Mouse (Mus musculus) embryonic facial prominence, embryonic 12.5 days (tissue): ENCODE measurements at regions not wholly inside any gene's neighbourhood (a gene's known extent, or its start where the extent isn't known, plus 50 kb on each side); places are given as distances from the start of the nearest gene placed in this dataset.

ENCODE experiments used
- ATAC-seq: fragments of 200-750 bp; cut with Nextera tagmentation; 2 replicates; pipeline ENCODE4 v1.8.0; 2017; ENCODE audit not compliant: insufficient number of reproducible peaks, insufficient read depth, low FRiP score, low TSS enrichment
- H3K27ac ChIP-seq: fragments of 300-500 bp; sonication (generic); 2 replicates; pipeline ENCODE4 v1.5.1; 2016; ENCODE audit warnings: mild to moderate bottlenecking
- H3K27me3 ChIP-seq: fragments of 300-500 bp; sonication (generic); 2 replicates; pipeline ENCODE4 v1.6.1; 2016; ENCODE audit warnings: mild to moderate bottlenecking, moderate library complexity
- H3K36me3 ChIP-seq: fragments of 300-500 bp; sonication (generic); 2 replicates; pipeline ENCODE4 v1.6.1; 2016; ENCODE audit warnings: mild to moderate bottlenecking
- H3K4me1 ChIP-seq: fragments of 300-500 bp; sonication (generic); 2 replicates; pipeline ENCODE4 v1.6.1; 2016
- H3K4me2 ChIP-seq: fragments of 300-500 bp; sonication (generic); replicated peaks from 2 replicates; pipeline ENCODE4 v1.6.1; 2016; ENCODE audit warnings: mild to moderate bottlenecking, moderate library complexity
- H3K4me3 ChIP-seq: fragments of 300-500 bp; sonication (generic); 2 replicates; pipeline ENCODE4 v1.5.1; 2016; ENCODE audit warnings: mild to moderate bottlenecking
- H3K9ac ChIP-seq: fragments of 300-500 bp; sonication (generic); 2 replicates; pipeline ENCODE4 v1.6.1; 2016; ENCODE audit warnings: mild to moderate bottlenecking, moderate library complexity
- H3K9me3 ChIP-seq: fragments of 300-500 bp; sonication (generic); 2 replicates; pipeline ENCODE4 v1.6.1; 2016; ENCODE audit warnings: mild to moderate bottlenecking, moderate library complexity
- WGBS: fragments of 180-500 bp; shearing (Covaris S2); methylation state at CpG from one replicate; pipeline ENCODE4 v1.1.7; 2016; 5-methylcytosine and 5-hydroxymethylcytosine counted together

DNA sequence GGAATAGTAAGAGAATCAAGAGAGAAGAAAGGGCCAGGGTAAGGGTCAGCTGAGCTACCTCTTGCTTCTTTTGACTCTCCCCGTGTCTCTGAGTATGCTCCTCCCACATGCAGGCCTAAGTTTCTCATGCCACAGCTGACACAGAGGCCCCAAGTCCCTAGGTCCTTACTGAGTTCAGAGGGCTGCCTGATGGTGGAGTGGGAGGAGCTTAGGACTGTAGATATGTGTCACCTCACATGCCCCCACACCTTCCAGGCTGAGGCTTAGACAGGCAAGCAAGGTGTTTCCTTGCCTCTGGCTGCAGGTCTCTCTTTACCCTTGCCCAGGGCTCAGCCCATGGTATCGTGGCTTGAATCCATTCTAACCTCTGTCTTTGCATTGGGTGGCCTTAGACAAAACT is 131.8 kb upstream of the Ccnd1 start:
- H3K9me3 ChIP-seq: no peaks in the 10 kb centered on the region
- no peaks in the 10 kb centered on the region for H3K4me1 ChIP-seq
- H3K27ac ChIP-seq: no peak overlapping the region
- no peak overlapping the region for H3K9ac ChIP-seq
- H3K27me3 ChIP-seq: no peaks in the 10 kb centered on the region
- no peak overlapping the region for H3K4me3 ChIP-seq
- no peak overlapping the region for H3K4me2 ChIP-seq
- no peak for ATAC-seq
- 80% methylated on average over 2 of the region's 2 CpGs for WGBS
- no peaks in the 10 kb centered on the region for H3K36me3 ChIP-seq

DNA sequence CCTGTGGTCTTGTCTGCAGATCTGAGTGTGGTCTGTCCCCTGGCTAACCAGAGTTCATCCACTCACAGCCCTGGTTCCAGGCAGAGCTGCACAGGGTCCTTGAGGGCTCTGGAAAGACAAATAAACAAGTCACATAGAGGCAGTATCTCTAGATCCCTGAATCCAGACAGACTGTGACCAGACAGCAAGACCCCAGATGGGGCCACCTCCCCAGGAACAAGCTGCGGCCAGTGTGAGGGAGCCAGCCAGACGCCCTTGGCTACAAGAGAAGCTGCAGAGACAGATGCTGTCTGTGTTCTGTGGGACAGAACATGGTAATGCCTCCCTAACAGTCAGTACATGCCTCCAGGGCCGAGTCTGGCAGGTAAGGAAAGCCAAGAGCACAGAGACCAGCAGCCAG is 127.6 kb upstream of the Ccnd1 start:
- Histone ChIP-seq H3K36me3 (no peaks in the 10 kb centered on the region), H3K4me1 (no peaks in the 10 kb centered on the region), H3K9ac (no peak overlapping the region), H3K27me3 (no peaks in the 10 kb centered on the region), H3K4me3 (no peak overlapping the region), H3K4me2 (no peak overlapping the region), H3K27ac (no peak overlapping the region), H3K9me3 (no peaks in the 10 kb centered on the region)
- no peak for ATAC-seq
- 52% methylated on average over 3 of the region's 3 CpGs for WGBS

DNA sequence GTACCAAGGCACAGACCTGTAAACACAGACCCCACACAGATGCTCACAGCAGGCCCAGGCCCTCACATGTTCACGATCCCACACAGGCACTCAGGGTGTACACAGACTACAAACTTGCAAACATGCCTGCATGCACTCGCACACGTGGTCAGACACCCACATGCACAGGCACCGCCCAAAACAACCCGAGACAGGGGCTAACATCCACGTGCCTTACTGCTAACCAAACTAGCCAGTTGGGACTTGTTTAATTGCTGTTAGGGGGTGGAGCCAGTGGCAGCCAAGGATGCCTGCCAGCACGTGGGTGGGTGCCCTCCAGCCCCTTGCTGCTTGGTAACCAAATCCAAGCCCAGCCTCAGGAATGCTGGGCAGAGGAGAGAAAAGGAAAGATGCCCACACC is 116.6 kb upstream of the Ccnd1 start:
- no peaks in the 10 kb centered on the region for H3K36me3 ChIP-seq
- no peak overlapping the region for H3K27ac ChIP-seq
- 47% methylated on average over 7 of the region's 7 CpGs for WGBS
- no peaks in the 10 kb centered on the region for H3K9me3 ChIP-seq
- ATAC-seq: peak; percentile 52; the same call in 1 of the 2 replicates
- no peak overlapping the region for H3K4me3 ChIP-seq
- H3K27me3 ChIP-seq: no peaks in the 10 kb centered on the region
- H3K9ac ChIP-seq: no peak overlapping the region
- no peak overlapping the region for H3K4me2 ChIP-seq
- H3K4me1 ChIP-seq: no peaks in the 10 kb centered on the region

GRCm38 (mm10) chr7:145051616-145052015 is 111.9 kb upstream of the Ccnd1 start:
- Histone ChIP-seq H3K27me3 (no peaks in the 10 kb centered on the region), H3K9ac (no peak overlapping the region), H3K4me1 (peaks cover 6% of the 10 kb centered on the region; the same call in 1 of the 2 replicates), H3K4me3 (no peak overlapping the region), H3K36me3 (no peaks in the 10 kb centered on the region), H3K9me3 (no peaks in the 10 kb centered on the region), H3K27ac (no peak overlapping the region), H3K4me2 (no peak overlapping the region)
- no peak for ATAC-seq

DNA sequence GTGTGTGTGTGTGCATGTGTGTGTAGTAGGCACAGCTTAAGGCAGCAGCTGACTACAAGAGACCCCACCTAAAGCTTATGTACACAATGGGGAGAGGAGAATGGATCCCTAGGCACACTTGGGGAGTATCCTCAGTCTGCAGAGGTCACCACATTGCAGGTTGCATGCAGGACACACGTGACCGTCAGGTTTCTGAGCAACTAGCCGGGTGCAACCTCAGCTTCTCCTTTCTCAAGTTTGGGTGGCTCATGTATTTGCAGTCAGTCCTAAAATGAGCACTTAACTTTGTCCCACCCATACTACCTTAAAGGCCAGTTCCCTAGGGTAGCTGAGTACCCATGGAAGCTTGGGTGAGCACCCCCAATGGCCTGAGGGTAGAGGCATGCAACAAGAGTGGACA is 111.0 kb upstream of the Ccnd1 start:
- H3K27ac ChIP-seq: no peak overlapping the region
- peaks cover 6% of the 10 kb centered on the region; the same call in 1 of the 2 replicates for H3K4me1 ChIP-seq
- no peak for ATAC-seq
- H3K9ac ChIP-seq: no peak overlapping the region
- H3K4me3 ChIP-seq: no peak overlapping the region
- no peaks in the 10 kb centered on the region for H3K27me3 ChIP-seq
- WGBS: 87% methylated on average over 3 of the region's 3 CpGs
- no peak overlapping the region for H3K4me2 ChIP-seq
- H3K9me3 ChIP-seq: no peaks in the 10 kb centered on the region
- H3K36me3 ChIP-seq: no peaks in the 10 kb centered on the region

DNA sequence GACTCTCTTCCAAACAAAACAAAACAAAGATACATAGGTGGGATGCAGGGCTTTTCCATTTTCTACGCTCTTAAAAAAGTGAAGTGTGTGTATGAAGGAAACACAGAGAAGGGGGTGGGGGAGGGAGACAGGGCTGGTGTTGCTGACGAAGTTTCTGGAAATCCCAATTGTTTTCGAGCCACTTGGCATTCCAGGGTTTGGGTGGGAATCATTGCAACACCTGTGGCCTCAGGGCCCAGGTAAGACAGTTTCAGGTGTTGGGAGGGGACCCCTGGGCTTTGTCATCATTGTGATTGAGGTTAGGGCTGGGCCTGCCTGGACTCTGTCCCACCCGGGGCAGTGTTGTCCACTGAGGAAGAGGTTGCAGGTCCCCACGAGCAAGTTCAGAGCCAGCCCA is 108.8 kb upstream of the Ccnd1 start:
- WGBS: 74% methylated on average over 5 of the region's 5 CpGs
- Histone ChIP-seq H3K27ac (no peak overlapping the region), H3K4me2 (no peak overlapping the region), H3K4me1 (peaks cover 6% of the 10 kb centered on the region; the same call in 1 of the 2 replicates), H3K36me3 (no peaks in the 10 kb centered on the region), H3K9ac (no peak overlapping the region), H3K27me3 (no peaks in the 10 kb centered on the region), H3K4me3 (no peak overlapping the region), H3K9me3 (no peaks in the 10 kb centered on the region)
- no peak for ATAC-seq

DNA sequence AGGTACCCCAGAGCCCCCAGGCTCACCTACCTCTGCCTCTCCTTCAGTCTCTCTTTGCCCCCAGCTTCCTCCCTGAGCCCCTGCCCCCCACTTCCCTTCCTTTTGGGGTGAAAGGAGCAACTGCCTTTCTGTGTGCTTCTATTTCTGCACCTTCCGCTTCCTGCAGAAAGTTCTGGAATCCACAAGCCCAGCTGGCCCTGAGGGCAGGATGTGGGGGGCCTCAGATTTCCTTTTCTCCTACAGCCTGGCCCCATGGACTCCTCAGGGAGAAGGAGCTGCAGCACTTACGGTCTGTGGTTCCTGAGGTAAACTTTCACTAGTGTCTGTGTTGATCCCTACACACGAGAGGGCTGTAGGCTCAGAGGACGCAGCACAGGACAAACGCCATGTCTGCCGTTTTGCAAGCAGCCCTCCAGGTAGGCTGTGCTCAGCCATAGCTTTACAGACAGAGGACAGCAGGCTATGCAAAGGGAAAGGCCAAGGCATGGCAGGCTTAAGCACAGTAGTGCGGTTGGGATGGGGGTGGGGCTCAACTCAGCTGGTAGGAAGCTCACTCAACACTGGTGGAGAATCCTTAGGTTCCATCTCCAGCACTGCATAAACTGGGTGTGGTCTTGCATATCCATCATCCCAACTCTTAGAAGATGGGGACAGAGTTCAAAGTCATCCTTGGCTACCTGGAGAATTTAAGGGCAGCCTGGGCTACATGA is 108.2 kb upstream of the Ccnd1 start:
- H3K27ac ChIP-seq: peak overlapping the region; percentile 37; the same call in 1 of the 2 replicates

DNA sequence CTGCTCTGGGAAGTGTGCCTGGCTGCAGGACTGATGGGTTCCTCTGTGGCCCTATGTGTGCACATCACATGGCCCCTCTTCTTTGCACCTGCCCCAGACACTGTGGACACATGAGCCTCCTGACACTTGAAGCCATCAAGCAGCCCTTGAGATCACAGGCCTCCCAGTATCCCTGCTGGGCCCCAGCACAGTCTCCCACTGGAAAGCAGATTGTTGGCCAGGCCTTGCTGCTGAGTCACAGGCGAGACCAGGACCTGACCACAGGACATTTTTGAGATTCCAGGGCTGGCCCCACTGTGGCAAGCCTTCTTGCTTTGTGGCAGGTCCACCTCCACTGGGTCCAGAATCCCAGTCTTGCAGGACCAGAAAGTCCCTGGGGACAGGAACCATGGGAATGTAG is 105.5 kb upstream of the Ccnd1 start:
- H3K36me3 ChIP-seq: no peaks in the 10 kb centered on the region
- H3K27me3 ChIP-seq: no peaks in the 10 kb centered on the region
- H3K4me3 ChIP-seq: no peak overlapping the region
- no peak overlapping the region for H3K27ac ChIP-seq
- no peak overlapping the region for H3K4me2 ChIP-seq
- WGBS: 58% methylated on average over 1 of the region's 1 CpGs
- peaks cover 6% of the 10 kb centered on the region; the same call in 1 of the 2 replicates for H3K4me1 ChIP-seq
- H3K9me3 ChIP-seq: no peaks in the 10 kb centered on the region
- no peak for ATAC-seq
- H3K9ac ChIP-seq: no peak overlapping the region

More for the DNA sequence above, 108.2 kb upstream of the Ccnd1 start:
- H3K36me3 ChIP-seq: no peaks in the 10 kb centered on the region
- 48% methylated on average over 7 of the region's 7 CpGs for WGBS
- no peak overlapping the region for H3K4me2 ChIP-seq
- no peak for ATAC-seq
- no peak overlapping the region for H3K4me3 ChIP-seq
- H3K9ac ChIP-seq: no peak overlapping the region
- H3K27me3 ChIP-seq: no peaks in the 10 kb centered on the region
- no peaks in the 10 kb centered on the region for H3K9me3 ChIP-seq
- peaks cover 6% of the 10 kb centered on the region; the same call in 1 of the 2 replicates for H3K4me1 ChIP-seq

DNA sequence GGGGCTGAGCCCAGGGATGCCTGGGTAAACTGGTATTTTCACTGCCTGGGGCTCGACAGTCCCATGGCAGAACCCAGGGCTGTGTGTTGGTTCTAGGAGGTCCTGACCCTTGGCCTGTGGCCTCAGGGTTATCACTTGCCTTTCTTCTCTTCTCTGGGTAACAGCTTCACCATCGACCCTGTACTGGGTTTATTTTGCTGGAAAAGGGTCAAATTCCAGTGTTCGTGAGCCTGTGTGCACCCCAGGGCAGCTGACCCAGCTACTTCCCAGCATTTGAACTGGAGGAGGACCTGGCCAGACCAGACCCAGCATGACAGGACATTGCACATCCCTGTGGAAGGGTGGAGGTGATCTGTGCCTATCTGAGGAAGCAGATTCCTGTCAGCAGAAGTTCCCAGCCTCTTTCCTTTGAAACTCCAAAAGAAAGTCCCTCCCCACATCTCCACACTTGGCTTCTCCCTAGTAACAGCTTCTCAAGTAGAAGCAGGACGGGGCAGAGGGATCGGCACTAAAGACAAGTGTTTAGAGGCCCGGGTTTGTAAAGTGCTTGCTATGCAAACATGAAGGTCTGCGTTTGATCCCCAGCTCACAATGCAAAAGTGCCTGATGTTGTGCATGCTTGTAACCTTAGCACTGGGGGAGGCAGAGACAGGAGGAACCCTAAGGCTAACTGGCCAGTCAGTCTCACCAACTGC is 103.9 kb upstream of the Ccnd1 start:
- Histone ChIP-seq H3K4me2 (no peak overlapping the region), H3K9me3 (no peaks in the 10 kb centered on the region), H3K4me1 (peaks cover 6% of the 10 kb centered on the region; the same call in 1 of the 2 replicates), H3K27ac (no peak overlapping the region), H3K36me3 (no peaks in the 10 kb centered on the region), H3K9ac (no peak overlapping the region), H3K4me3 (no peak overlapping the region), H3K27me3 (no peaks in the 10 kb centered on the region)
- ATAC-seq: no peak
- 47% methylated on average over 7 of the region's 7 CpGs for WGBS

- Histone ChIP-seq H3K4me1 (no peaks in the 10 kb centered on the region), H3K9me3 (no peaks in the 10 kb centered on the region), H3K27me3 (no peaks in the 10 kb centered on the region), H3K36me3 (no peaks in the 10 kb centered on the region), H3K27ac (no peak overlapping the region), H3K4me2 (no peak overlapping the region), H3K9ac (no peak overlapping the region), H3K4me3 (no peak overlapping the region)
- 79% methylated on average over 8 of the region's 8 CpGs for WGBS
- ATAC-seq: no peak
These were observed 101.1 kb upstream of the Ccnd1 start for GRCm38 (mm10) chr7:145040871-145041270.

DNA sequence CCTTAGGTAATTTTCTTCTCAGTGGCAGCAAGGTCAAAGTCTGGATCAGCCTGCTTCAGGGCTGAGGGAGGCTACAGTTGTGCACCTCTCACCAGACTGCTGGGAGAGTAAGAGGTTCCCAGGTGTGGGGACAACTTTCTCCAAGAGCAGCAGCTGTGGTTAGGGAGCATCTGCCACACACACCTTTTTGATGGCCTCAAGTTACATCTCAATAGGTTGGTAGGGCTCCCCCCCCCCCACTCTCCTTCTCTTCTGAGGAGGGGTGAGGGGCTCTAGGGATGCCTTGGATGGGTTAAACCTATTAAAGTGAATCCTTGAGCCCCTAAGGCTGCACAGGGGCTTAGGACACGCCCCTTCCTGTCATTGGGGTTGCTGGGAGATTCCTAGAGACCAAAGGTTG is 94.7 kb upstream of the Ccnd1 start:
- no peak overlapping the region for H3K9ac ChIP-seq
- WGBS: 69% methylated on average over 1 of the region's 1 CpGs
- H3K27me3 ChIP-seq: no peaks in the 10 kb centered on the region
- H3K9me3 ChIP-seq: no peaks in the 10 kb centered on the region
- no peak for ATAC-seq
- H3K4me3 ChIP-seq: no peak overlapping the region
- peaks cover 18% of the 10 kb centered on the region for H3K4me1 ChIP-seq
- no peak overlapping the region for H3K4me2 ChIP-seq
- no peak overlapping the region for H3K27ac ChIP-seq
- H3K36me3 ChIP-seq: no peaks in the 10 kb centered on the region

GRCm38 (mm10) chr7:145031275-145031674 is 91.5 kb upstream of the Ccnd1 start:
- Histone ChIP-seq H3K27me3 (no peaks in the 10 kb centered on the region), H3K4me3 (peak overlapping the region; percentile 26), H3K9ac (no peak overlapping the region), H3K36me3 (no peaks in the 10 kb centered on the region), H3K4me2 (peak overlapping the region; percentile 52), H3K4me1 (peaks cover 18% of the 10 kb centered on the region), H3K9me3 (no peaks in the 10 kb centered on the region), H3K27ac (peak overlapping the region; percentile 72)
- no peak for ATAC-seq
- WGBS: 8% methylated on average over 7 of the region's 7 CpGs
